Mouse (Mus musculus) thymus, adult 18-20 months (tissue): ENCODE data around the gene Phb2.

Experiments used
- DNase-seq, 2 experiments: peaks; one replicate each; pipeline ENCODE4 v3.0.0; 2022; ENCODE audit warnings: mixed read lengths in 2 of 2

Phb2 gene

DNA sequence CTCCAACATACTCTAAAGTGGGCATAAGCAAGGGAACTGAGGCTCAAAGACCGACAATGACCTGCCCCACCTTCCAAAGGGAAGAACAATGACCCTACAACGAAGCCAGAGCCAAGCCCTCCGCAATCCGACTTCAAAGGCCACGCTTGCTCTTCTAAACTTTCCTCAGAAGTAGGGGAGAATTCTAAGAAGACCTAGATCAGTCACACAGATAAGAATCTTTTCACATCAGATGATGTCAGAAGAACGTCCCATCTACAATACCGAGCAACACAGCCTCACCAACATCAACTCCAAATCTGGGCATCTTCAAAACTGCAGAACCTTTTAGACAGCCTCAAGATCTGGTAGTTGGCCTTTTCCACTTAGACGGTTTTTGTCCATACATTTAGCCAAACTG, 38.3 kb downstream of the Phb2 start:
- no peak for DNase-seq

- DNase-seq = no peak
Measured at GRCm38 (mm10) chr6:124753861-124754260, 41.7 kb downstream of the Phb2 start.

DNA sequence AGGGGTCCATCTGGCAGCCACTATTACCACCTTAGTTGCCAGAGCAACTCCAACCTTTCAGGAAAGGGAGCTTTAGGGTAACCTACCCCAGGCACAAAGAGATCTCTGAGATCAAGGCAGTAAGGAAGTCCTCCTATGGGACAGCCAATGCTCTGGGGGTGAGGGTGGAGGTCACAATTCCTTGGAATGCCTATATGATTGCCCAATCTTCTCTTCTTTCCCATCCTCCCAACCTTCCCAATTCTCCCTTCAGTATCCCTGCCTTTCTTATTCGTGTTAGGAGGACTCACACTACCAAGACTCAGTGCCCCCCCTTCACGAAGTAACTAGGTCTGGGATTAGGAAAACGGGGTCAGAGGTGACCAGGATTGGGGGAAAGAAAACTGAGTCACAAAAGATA, 43.2 kb downstream of the Phb2 start:
- no peak for DNase-seq

GRCm38 (mm10) chr6:124755831-124756595, 43.9 kb downstream of the Phb2 start, which contains the start of the genes Gm45234 and Atn1:
Gm45234 (minus strand) TSS chr6:124756021.
Atn1 (minus strand) TSS chr6:124756524.
- no peak for DNase-seq

DNA sequence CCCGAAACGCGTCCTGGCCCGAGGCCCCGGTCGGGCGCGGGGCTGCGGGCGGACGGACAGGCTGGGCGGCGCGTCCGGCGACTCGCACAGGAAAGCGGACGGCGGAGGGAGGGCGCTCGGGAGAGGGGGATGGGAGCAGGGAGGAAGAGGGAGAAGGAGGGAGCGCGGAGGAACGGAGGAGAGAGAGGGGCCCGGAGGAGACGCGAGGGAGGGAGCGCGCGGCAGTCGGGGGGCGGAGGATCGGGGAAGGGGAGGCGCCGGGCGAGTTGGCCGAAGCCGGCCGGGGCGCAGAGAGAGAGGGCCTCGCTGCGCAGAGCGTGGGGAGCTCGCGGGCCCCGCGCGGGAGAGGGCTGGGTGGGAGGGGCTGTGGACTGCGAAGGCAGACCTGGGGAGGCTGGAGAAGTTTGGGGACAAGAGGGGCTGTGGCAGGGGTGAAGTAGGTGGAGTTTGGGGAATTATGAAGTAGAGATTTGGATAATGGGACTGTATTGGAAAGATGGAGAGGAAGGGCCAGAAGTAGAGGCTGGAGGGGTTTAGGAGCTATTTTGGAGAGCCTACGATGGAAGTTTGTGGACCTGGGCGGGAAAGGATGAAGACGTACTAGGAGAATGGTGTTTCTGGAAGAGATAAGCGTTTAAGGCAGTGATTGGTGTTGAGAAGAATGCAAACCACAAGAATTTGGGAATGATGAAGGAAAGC, 44.7 kb downstream of the Phb2 start:
- DNase-seq = peak; percentile 47 to 52

DNA sequence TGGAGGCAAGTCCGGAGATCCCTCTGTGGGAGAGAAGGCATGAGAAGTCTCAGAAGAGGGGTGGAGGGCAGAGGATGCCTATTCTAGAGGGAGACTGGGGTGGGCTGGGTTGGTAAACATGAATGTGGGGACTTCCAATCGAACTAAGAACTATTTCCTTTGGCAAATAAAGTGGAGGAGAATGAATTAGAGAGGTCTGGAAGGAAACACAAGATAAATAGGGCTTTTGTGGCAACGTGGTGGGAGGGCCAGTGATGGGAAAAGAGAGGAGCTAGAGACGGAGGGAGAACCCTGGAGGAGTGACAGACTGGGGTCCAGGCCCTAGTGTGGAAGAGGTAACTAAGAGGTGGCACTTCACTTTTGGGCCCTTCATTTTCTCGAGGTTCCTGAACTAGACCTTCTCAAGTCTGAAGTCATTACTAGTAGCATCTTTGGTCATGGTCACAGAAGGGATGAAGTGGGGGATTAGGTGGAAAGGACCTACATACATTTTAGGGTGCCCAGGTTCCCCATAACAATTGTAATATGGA, 45.3 kb downstream of the Phb2 start:
- no peak for DNase-seq

GRCm38 (mm10) chr6:124757909-124758848, 46.0 kb downstream of the Phb2 start:
- DNase-seq = no peak

DNA sequence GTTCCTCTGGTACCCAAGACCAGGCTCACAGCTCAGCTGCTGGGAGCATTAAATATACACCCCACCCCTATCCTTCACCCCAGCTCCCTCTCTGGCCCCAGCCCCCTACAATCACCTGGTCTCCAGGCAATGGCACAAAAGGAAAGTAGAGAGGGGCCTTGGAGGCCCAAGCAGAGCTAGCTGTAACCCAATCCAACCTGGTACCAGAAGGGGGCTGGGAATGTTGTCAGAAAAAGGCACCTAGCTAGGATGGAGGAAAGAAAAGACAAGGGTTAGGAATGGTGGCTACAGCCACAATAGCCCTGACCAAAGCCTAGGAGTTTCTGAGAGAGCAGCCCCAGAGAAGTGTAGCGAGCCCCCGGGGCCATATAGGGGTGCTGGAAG, 46.7 kb downstream of the Phb2 start:
- DNase-seq = no peak

GRCm38 (mm10) chr6:124759259-124759658, 47.1 kb downstream of the Phb2 start:
- DNase-seq = peak; percentile 63 to 73

DNA sequence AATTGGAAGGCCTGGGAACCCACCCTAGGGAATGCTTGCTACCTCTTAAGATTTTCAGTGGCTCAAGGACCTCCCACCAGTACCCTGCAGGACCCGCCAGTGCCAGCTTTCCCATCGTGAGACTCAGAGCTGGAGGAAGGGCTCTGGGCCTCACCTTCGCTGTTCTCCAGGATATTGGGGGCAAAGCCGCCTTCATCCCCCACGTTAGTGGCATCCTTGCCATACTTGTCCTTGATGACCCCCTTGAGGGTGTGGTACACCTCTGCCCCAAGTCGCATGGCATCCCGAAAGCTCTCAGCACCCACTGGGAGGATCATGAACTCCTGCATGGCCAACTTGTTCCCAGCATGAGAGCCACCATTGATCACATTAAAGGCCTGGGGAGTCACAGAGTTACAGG, 53.8 kb downstream of the Phb2 start:
- no peak for DNase-seq
